Mouse (Mus musculus) embryo, embryonic 9.5 days (tissue): Measurements from ENCODE around the gene Park7.

Experiments
- DNase-seq: peaks from one replicate; pipeline ENCODE4 v3.0.0-alpha.2; 2017; ENCODE audit errors: extremely low spot score

Park7 gene

DNA sequence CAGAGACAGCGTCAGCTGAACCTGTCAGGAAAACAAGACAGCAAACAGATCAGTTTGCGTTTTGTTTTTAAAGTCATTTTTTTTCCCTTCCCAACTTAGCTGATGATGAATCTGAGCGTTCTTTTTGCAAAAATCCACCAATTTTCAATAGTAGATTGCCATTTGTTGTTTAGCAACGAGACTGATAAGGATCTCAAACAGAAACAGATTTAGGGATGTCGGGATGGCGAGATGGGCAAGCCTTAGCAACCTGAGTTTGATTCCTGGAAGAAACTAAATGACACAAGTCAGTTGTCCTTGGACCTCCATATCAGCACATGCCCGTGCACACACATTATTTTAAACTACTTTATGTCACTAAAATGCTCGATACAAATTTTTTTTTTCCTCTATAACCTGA lies 41.6 kb downstream of the Park7 start:
- no peak for DNase-seq

DNA sequence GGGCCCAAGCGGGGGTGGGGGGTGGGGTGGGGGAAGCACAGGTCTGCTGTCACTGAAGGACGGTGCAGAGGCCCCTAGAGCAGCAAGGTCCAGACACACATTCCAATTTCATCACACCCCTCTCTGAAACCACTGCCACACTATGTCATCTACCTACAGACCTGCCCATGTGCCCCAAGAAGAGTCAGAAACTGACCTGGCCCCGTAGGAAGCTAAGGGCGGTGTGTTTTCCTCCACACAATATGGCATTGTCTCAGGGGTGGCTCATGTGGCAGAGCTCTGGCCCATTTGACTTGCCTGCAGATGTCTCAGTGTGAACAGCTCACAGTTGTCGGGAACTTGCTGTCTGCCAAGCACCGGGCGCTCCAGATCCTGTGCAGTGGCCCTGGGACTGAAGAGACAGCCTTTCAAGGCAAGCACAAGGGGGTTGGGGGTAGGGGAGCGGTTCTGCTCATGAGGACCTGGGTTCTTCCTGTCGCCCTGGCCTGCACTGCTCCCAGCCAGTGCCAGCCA lies 42.0 kb downstream of the Park7 start:
- DNase-seq = no peak

DNA sequence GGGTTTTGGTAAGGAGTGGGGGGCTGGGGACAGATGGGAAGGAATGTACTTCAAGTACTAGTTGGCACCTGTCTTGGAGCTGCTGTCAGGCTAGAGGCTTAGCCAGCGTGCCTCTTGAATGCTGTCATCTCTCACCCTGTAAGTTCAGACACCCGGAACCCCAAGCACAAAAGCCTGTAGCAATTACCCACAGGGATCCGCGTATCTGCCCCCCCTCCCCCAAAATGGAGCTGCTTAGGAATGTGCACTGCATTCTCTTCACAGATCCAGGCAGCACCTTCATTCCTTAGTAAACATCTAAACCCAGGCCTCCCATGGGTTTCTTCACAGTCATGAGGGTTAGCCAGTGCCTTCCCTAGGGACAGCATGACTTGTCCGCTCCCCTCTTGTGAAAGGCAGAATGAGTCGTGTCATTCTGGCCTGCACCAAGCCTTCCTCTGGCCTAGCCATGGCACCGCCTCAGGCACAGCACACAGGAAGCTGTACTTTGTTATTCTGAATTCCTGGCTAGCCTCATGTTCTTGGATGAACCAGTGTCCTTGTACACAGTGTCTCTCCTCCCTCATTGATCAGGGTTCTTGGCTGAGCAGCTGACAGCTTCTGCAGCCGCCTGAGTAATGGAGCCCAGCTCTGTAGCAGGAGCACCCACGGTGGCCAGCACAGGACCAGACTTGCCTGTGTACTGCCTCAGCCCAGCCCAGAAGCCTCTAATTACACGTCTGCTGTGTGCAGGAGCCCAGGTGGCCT lies 42.7 kb downstream of the Park7 start:
- DNase-seq = peak; percentile 49

DNA sequence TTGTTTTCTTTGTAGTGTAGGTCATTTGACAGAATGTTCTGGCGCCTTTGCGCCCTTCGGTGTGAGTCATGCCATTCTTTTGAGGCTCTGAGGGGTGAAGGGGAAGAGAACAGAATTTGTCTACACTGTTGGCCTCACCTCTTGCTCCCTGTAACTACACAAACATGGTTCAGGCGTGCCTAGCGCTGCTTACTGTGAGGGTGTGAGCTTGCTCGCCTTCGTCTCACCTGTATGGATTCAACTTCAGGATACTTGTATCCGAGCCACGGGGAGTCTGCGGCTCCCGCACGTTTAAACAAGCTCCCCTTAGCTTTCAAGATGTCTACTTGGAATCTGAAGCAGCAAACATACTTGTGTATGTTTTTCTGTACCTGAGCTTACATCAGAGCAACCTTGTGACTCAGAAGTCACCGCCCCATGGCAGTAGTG lies 43.3 kb downstream of the Park7 start:
- DNase-seq = no peak

DNA sequence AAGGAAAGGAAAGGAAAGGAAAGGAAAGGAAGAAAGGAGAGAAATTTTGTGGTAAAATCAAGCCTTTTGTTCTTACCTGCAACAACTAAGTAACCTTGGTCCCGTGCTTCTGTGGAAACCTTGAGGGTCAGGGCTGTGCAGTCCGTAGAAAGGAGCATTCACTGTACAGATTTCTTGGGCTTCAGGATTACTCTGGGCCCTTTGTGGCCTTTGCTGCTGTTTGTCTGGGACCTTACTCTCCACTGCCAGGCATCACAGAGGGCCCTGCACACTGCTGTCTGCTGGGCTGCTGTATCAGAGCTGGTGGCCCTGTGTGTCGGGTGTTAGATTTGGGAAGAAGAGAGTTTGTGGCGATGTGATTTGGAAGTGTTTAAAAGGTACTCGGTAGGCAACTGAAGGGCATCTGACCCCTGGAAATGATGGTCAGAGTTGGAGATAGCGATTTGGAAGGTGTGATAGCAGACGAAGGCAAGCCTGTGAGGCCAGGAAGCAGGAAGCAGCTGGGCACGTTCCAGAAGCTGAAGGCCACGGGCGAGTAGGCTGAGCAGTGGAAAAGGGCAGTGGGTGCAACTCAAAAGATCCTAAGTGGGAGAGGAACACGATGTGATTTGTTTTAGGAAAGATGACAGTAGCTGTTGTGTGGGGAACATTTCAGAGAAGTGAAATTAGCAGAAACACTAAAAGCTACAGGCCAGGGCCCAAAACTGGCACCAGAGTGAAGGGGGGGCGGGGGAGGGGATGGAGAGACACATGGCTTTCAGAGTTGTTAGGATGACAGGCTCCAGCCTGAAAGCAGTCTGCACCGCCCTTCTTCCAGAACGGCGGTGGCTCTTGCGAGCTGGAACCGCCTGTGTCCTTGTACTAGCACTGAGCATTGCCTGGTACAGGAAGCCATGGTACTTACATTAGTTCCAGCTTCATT lies 44.7 kb downstream of the Park7 start:
- DNase-seq = no peak

DNA sequence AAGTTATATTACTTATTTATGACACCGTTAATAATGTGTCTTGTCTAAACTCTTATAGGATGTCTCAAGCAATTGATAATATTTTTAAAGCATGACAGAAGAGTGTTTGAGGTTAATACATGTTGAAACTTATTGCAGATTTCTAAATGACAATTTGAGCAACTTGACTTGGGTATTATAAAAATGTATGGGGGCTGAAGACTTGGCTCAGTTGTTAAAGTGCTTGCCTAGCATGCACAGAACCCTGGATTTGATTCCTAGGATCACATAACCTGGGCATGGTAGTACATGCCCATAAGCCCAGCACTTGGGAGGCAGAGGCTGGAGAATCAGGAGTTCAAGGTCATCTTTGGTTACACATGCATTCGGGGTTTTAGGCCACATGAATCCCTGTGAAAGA lies 45.4 kb downstream of the Park7 start:
- DNase-seq = no peak

DNA sequence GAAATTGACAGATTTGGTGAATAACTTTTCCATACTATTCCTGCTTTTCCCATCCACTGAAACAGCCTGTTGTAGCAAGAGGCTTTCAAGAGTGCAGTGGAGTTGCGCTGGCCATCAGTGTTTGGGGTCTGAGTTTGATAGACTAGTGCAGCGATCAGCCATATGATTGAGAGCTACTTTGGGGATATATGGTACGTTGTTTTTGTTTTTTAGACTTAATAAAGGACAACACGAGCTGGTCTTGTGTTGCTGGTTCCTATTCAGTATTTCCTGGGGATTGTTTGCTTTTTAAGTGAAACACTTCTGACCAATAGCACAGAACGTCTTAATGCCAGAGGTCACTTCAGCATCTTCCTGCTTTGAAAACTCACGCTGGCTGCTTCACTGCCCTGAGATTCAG lies 46.1 kb downstream of the Park7 start:
- no peak for DNase-seq

DNA sequence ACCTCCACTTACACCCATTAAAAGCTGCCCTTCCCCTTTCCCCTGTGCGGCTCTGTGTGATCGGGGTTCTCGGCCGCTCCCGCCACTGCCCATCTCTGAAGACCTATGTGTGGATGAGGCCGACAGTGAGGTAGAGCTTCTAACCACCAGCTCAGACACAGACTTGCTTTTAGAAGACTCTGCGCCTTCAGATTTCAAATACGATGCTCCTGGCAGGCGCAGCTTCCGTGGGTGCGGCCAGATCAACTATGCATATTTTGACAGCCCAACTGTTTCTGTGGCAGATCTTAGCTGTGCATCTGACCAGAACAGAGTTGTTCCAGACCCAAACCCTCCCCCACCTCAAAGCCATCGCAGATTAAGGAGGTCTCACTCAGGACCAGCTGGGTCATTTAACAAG lies 47.7 kb downstream of the Park7 start:
- no peak for DNase-seq

DNA sequence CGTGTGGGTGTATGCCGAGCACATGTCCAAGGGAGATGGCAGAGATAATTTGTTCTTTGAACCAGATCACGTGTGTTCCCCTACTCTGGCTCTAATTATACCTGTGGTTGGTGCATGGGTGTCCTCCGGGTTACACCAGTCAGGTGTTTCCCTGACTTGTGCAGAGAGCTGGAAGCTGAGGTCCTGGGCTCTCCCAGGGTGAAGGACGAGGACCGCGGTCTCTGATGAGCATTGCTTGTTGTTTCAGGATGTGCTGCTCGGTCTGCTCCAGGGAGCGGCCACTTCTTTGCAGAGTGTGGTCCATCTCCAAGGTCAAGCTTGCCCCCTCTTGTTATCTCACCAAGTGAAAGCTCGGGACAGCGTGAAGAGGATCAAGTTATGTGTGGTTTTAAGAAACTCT lies 48.2 kb downstream of the Park7 start:
- no peak for DNase-seq

DNA sequence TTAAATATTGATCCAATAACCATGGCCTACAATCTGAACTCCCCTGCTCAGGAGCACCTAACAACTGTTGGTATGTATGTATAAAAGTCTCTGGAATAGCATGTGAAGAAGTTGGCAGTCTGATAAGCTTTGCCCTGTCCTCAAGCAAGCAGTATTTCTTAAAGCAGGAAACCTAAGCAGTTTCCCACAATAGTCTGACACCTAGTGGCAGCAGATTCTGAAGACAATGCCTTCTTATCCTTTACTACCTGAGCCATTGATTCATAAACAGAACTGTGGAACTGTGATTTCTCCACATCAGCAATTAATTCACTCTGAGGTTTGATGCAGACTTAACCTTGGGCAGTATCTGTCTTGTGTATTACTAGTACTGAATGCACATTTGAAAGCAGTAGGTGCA lies 48.9 kb downstream of the Park7 start:
- DNase-seq = no peak

DNA sequence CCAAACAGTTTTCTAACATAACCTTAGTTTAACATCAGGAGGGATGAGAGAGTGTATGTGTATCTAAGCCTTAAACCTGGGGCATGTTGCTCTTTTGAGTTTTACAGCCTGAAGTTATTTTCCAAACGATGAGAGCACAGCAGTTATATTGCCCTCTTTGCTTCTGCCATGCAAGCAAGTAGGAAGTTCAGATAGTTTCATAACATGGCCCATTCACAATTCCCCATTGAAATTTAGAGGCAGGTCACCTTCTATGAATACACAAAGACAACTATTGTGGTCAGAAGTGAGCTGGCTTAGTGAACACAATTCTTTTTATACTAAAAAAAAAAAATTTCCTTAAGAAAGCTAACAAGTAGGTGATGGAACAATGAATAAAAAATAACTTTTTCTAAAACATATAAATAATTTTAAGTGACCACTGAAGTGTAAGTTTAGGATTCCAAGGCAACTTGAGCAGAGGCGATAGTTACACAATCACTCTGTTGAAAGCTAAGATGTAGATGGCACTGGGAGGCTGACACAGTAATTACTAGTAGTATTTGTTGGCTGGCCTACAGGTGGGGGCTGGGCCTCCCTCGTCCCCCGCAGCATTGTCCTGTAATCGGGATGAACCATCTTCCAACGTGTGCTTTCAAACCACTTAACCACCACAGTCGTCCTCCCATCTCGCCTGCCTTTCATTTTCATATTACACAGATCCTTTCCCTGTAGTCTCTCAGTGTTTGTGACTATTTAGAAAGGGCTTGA lies 51.4 kb downstream of the Park7 start:
- no peak for DNase-seq

DNA sequence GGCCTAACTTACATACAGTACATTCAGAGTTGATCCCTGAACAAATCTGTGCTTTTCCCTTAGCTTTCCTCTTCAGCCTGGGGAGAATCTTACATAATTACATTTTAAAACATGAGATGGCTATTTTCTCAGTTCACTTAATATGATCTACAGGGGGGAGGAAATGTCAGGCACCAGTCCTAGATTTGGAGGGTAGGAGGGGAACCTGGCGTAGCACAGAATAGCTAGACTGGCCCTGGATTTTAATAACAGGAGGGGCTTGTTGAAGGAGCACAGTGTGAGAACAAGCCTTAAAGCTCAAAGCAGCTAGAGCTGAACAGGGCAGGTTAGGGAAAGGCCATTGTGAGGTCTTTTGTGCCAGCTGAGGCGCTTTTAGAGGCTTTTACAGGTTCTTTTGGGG lies 53.1 kb downstream of the Park7 start:
- no peak for DNase-seq

DNA sequence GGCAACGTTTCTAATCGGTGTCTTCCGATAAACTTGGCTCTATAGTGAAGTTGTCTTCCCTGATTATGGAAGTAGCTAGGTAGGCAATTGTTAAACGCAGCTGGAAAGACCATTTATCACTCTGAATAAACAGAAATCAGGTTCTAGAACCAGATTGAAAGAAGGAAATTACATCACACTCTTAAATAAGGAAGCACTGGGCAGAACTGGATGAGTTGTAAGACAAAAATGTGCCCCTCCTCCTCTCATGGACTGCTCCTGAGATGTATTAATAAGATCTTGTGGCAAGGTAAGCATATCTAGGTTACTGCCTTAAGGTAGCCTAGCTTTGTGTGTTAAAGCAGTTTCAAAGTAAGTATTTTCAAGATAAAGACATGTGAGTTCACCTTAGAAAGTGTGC lies 53.7 kb downstream of the Park7 start:
- DNase-seq = no peak

DNA sequence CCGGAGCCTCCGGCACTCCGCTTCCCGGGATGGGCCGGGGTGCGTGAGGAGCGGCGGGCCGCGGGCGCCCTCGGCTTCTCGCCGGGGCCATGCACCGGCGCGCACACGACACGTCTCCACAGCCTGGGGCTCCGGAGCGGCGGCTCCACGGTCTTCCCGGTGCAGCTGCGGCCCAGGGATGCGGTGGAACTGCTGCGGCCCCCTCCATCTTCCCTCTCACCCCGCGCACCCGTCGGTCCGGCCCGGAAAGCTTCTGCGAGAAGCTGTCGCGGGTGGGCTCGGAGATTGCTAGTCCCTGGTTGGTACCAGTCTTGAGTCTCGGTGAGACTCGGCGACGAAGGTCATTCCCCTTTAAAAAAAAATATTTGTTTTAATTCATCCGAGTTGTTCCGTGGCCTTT lies 58.9 kb downstream of the Park7 start:
- no peak for DNase-seq

DNA sequence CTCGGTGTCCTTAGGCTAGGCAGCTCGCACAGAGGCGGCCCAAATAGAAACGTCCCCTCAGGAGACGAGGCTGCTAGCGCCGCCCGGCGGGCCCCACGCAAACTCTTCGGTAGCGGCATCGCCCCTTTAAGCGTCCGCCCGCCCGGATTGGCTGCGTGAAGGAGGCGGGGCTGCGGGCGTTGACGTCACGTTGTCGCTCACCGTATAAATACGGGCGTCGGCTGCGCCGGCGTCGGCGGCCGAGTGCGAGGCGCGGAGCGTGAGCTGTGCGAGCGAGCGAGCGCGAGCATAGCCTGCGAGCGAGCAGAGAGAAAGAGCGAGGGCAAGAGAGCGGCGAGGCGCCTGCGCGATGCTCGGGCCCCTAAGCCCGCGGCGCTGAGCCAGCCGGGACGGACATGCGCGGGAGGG lies 59.4 kb downstream of the Park7 start:
- peak; percentile 99 for DNase-seq

DNA sequence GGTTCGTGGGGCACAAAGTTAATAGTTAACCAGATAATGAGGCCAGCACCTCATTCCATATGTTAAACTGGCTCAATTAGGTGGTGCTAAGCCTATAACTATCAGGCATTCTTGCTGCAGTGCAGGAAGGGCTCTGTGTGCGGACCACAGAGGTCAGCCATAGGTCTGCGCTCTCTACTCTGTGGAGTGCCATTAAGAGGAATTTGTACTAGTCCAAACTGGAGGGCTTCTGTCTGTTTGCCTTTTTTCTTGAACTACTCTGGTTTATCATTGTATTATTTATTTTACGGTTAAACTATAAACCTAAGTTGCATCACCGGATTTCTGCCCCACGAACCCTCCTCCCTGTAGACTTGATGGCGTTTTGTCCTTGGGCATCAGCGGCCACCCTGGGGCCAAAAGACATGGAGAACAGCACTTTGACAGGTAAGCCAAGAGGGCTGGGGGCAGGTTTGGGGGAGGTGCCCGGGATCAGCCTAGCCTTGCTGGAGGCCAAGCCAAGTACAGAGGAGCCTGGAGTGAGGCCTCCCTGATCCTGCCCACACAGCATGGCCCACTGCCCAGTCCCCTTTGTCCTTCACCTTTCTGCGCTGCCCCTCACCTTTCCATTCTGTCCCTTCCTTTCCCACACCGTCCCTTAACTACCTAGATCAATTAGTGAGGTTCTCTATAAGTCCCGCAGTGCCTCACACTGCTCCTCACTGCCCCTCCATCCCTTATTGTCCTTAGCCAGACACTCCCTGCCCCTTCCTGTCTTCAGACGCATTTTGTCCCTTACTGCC lies 60.4 kb downstream of the Park7 start, which contains the start of gene Errfi1:
Gene Errfi1, plus strand, starts transcription at position 240 of the 782 bp plus-strand sequence.
- DNase-seq = no peak

DNA sequence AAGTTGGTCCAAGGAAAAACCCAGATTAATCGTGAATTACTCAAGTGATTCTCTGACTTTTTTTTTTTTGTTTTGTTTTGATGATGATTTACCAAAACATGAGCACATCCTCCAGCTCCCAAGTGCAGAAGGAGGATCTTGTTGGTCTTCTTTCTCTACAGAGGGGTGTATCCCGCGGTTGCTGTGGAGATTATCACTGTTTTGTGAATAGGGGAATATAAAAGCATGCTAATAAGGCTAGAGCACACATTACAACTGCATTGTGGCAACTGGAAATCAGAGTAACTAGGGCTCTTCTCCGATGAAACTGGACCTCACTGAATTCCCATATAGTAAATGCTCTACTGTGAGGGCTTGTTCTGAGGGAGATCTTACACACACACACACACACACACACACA lies 61.8 kb downstream of the Park7 start:
- DNase-seq = no peak

DNA sequence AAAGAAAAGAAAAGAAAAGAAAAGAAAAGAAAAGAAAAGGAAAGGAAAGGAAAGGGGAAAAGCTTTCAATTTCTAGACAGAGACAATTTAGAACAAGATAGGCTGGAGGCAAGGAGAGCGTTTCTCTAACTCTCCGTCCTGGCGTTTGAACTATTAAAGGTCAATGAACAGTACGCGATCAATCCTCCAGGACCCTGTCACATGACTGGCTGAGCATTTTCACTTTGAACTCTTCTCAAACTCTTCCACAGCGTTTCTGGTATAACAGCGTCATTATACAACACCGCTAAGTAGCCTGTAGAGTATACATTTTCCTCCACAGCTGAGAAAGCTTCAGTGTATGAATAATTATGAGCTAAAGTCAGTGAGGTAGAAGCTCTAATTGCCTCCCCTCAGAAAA lies 62.2 kb downstream of the Park7 start:
- no peak for DNase-seq

DNA sequence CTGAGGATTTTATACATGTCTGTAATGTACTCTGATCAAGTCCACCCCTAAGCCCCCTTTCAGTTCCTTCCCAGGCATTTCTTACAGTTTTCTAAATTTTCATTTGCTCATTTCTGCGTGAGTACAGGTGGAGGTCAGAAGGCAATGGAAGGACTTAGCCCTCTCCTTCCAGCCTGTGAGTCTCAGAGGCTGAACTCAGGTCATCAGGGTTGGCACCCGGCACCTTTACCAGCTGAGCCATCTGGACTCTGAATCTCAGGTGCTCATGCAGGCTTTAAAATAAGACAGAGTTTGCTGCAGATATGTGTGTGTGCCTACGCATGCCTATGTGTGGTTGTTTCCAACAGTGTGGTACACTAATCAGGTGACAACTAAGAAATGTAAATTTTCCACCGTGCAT lies 63.3 kb downstream of the Park7 start:
- no peak for DNase-seq

DNA sequence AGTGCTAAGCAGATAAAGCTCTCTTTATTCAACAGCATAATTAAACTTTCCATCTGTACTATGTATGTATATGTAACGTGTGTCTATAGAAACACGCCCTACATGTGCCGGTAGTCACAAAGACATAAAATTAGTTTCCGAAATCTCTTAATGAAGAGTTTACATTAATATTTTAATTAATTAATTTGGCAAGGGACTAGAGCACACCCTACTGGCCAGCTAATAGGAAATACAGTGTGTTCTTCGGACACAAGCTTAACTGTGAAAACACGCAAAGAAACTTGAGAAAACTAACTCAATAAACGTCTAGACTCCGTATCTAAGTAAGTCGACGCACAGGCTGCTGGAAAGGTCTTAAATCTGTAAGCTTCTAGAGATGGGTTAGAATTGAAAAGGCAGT lies 64.3 kb downstream of the Park7 start:
- no peak for DNase-seq
